Mouse (Mus musculus) midbrain, embryonic 13.5 days (tissue): ENCODE results near the gene Vsig8. TPM values are rescaled to one million over a fixed set of nuclear protein-coding genes. Genes with fewer than 3 reads are reported as not detected.
A peak's percentile ranks its signal among the peaks of the same experiment; 100 is the strongest.

Experiments used
- ATAC-seq: fragments of 200-750 bp; cut with Nextera tagmentation; 2 replicates; pipeline ENCODE4 v1.8.0; 2017; ENCODE audit warnings: mild to moderate bottlenecking, moderate TSS enrichment, moderate library complexity
- H3K27ac ChIP-seq: fragments of 300-500 bp; sonication (generic); 2 replicates; pipeline ENCODE4 v1.5.1; 2015; ENCODE audit warnings: inconsistent platforms, mild to moderate bottlenecking, moderate library complexity
- H3K27me3 ChIP-seq: fragments of 300-500 bp; sonication (generic); 2 replicates; pipeline ENCODE4 v1.6.1; 2015; ENCODE audit warnings: mild to moderate bottlenecking, inconsistent platforms
- H3K36me3 ChIP-seq: fragments of 300-500 bp; sonication (generic); 2 replicates; pipeline ENCODE4 v1.6.1; 2015; ENCODE audit warnings: mild to moderate bottlenecking, inconsistent platforms
- H3K4me1 ChIP-seq: fragments of 300-500 bp; sonication (generic); replicated peaks from 2 replicates; pipeline ENCODE4 v1.6.1; 2015; ENCODE audit warnings: inconsistent platforms
- H3K4me2 ChIP-seq: fragments of 300-500 bp; sonication (generic); replicated peaks from 2 replicates; pipeline ENCODE4 v1.6.1; 2015; ENCODE audit warnings: moderate library complexity, mild to moderate bottlenecking, inconsistent platforms
- H3K4me3 ChIP-seq: fragments of 300-500 bp; sonication (generic); replicated peaks from 2 replicates; pipeline ENCODE4 v1.5.1; 2015; ENCODE audit warnings: mild to moderate bottlenecking, inconsistent platforms
- H3K9ac ChIP-seq: fragments of 300-500 bp; sonication (generic); replicated peaks from 2 replicates; pipeline ENCODE4 v1.6.1; 2015; ENCODE audit warnings: mild to moderate bottlenecking, inconsistent platforms
- H3K9me3 ChIP-seq: fragments of 300-500 bp; sonication (generic); 2 replicates; pipeline ENCODE4 v1.6.1; 2016; ENCODE audit warnings: mild to moderate bottlenecking, inconsistent platforms
- WGBS: fragments of 180-500 bp; shearing (Covaris S2); methylation state at CpG from one replicate; pipeline ENCODE4 v1.1.7; 2015; 5-methylcytosine and 5-hydroxymethylcytosine counted together
- polyA plus RNA-seq: library from polyadenylated mRNA; unstranded; fragments of >200 nt; fragmentation: Nextera tagmentation; extraction: Ambion mirVana; gene quantifications from 2 replicates; pipeline ENCODE4 v1.2.1, GENCODE M21; 2015

Vsig8 gene
- polyA plus RNA-seq, 1 experiment from 2014 or later: 0.20 TPM

- ATAC-seq: no peak
- Histone ChIP-seq H3K27ac (no peak overlapping the region), H3K4me2 (no peak overlapping the region), H3K36me3 (no peaks in the 10 kb centered on the region), H3K4me1 (peaks cover 17% of the 10 kb centered on the region), H3K27me3 (no peaks in the 10 kb centered on the region; the same call in 1 of the 2 replicates), H3K9ac (no peak overlapping the region), H3K9me3 (0 out of 2 replicates have a peak, but pooled peaks cover 5% of the 10 kb centered on the region), H3K4me3 (no peak overlapping the region)
- 77% methylated on average over 4 of the region's 4 CpGs for WGBS
Observed at GRCm38 (mm10) chr1:172518013-172518412, 37.7 kb upstream of the Vsig8 start.

GRCm38 (mm10) chr1:172519644-172520043, 36.1 kb upstream of the Vsig8 start:
- no peak overlapping the region for H3K27ac ChIP-seq
- no peaks in the 10 kb centered on the region; the same call in 1 of the 2 replicates for H3K27me3 ChIP-seq
- 76% methylated on average over 6 of the region's 6 CpGs for WGBS
- peaks cover 16% of the 10 kb centered on the region for H3K4me1 ChIP-seq
- H3K36me3 ChIP-seq: no peaks in the 10 kb centered on the region
- no peak overlapping the region for H3K9ac ChIP-seq
- 0 out of 2 replicates have a peak, but pooled peaks cover 5% of the 10 kb centered on the region for H3K9me3 ChIP-seq
- no peak for ATAC-seq
- H3K4me3 ChIP-seq: no peak overlapping the region
- no peak overlapping the region for H3K4me2 ChIP-seq

GRCm38 (mm10) chr1:172520576-172521440, 34.9 kb upstream of the Vsig8 start, which contains the start of gene Cfap45:
Gene Cfap45 (plus strand): TSS chr1:172520801.
- no peak within 1 kb of the TSS for H3K27ac ChIP-seq
- WGBS: 4% methylated on average over 28 of the region's 28 CpGs
- ATAC-seq: peak; percentile 92

GRCm38 (mm10) chr1:172522524-172522923, 33.2 kb upstream of the Vsig8 start:
- no peaks in the 10 kb centered on the region for H3K36me3 ChIP-seq
- no peak for ATAC-seq
- 0 out of 2 replicates have a peak, but pooled peaks cover under 1% of the 10 kb centered on the region for H3K9me3 ChIP-seq
- no peak overlapping the region for H3K27ac ChIP-seq
- H3K9ac ChIP-seq: no peak overlapping the region
- no peak overlapping the region for H3K4me3 ChIP-seq
- no peak overlapping the region for H3K4me2 ChIP-seq
- 73% methylated on average over 7 of the region's 7 CpGs for WGBS
- H3K4me1 ChIP-seq: peaks cover 24% of the 10 kb centered on the region
- no peaks in the 10 kb centered on the region; the same call in 1 of the 2 replicates for H3K27me3 ChIP-seq

More at GRCm38 (mm10) chr1:172520576-172521440, 34.9 kb upstream of the Vsig8 start, which contains the start of gene Cfap45:
- H3K9me3 ChIP-seq: 0 out of 2 replicates have a peak, but pooled peaks cover 5% of the 10 kb centered on the region
- H3K27me3 ChIP-seq: no peaks in the 10 kb centered on the region; the same call in 1 of the 2 replicates
- 0 out of 2 replicates have a peak within 1 kb of the TSS, but pooled peaks have one; percentile 20 for H3K9ac ChIP-seq
- peak within 1 kb of the TSS; percentile 56 for H3K4me2 ChIP-seq
- H3K36me3 ChIP-seq: no peaks in the 10 kb centered on the region
- peaks cover 24% of the 10 kb centered on the region for H3K4me1 ChIP-seq
- peak within 1 kb of the TSS; percentile 32 for H3K4me3 ChIP-seq

- no peak overlapping the region for H3K9ac ChIP-seq
- WGBS: 79% methylated on average over 12 of the region's 12 CpGs
- H3K27me3 ChIP-seq: peaks cover 2% of the 10 kb centered on the region; the same call in 1 of the 2 replicates
- no peak overlapping the region for H3K27ac ChIP-seq
- peaks cover 25% of the 10 kb centered on the region for H3K4me1 ChIP-seq
- no peaks in the 10 kb centered on the region for H3K9me3 ChIP-seq
- H3K36me3 ChIP-seq: no peaks in the 10 kb centered on the region
- H3K4me2 ChIP-seq: no peak overlapping the region
- no peak overlapping the region for H3K4me3 ChIP-seq
- ATAC-seq: no peak
Observed at GRCm38 (mm10) chr1:172523699-172524101, 32.0 kb upstream of the Vsig8 start.

GRCm38 (mm10) chr1:172525027-172525764, 30.5 kb upstream of the Vsig8 start:
- no peak overlapping the region for H3K4me2 ChIP-seq
- H3K4me1 ChIP-seq: peaks cover 26% of the 10 kb centered on the region
- no peaks in the 10 kb centered on the region for H3K36me3 ChIP-seq
- H3K27me3 ChIP-seq: peaks cover 2% of the 10 kb centered on the region; the same call in 1 of the 2 replicates
- no peak for ATAC-seq
- no peak overlapping the region for H3K4me3 ChIP-seq
- no peaks in the 10 kb centered on the region for H3K9me3 ChIP-seq
- 0 out of 2 replicates have a peak overlapping the region, but pooled peaks have one; percentile 5 for H3K9ac ChIP-seq
- 0 out of 2 replicates have a peak overlapping the region, but pooled peaks have one; percentile 25 for H3K27ac ChIP-seq
- 45% methylated on average over 15 of the region's 15 CpGs for WGBS

GRCm38 (mm10) chr1:172525971-172526370, 29.8 kb upstream of the Vsig8 start:
- ATAC-seq: no peak

GRCm38 (mm10) chr1:172526380-172527081, 29.2 kb upstream of the Vsig8 start:
- H3K9ac ChIP-seq: no peak overlapping the region
- H3K27ac ChIP-seq: no peak overlapping the region
- H3K27me3 ChIP-seq: peaks cover 2% of the 10 kb centered on the region; the same call in 1 of the 2 replicates
- ATAC-seq: no peak
- no peak overlapping the region for H3K4me2 ChIP-seq
- WGBS: 70% methylated on average over 23 of the region's 23 CpGs
- peaks cover 26% of the 10 kb centered on the region for H3K4me1 ChIP-seq
- no peaks in the 10 kb centered on the region for H3K9me3 ChIP-seq
- no peak overlapping the region for H3K4me3 ChIP-seq
- no peaks in the 10 kb centered on the region for H3K36me3 ChIP-seq

More at GRCm38 (mm10) chr1:172525971-172526370, 29.8 kb upstream of the Vsig8 start:
- 76% methylated on average over 7 of the region's 7 CpGs for WGBS
- Histone ChIP-seq H3K36me3 (no peaks in the 10 kb centered on the region), H3K4me3 (no peak overlapping the region), H3K9me3 (no peaks in the 10 kb centered on the region), H3K27me3 (peaks cover 2% of the 10 kb centered on the region; the same call in 1 of the 2 replicates), H3K27ac (no peak overlapping the region), H3K4me1 (peaks cover 26% of the 10 kb centered on the region), H3K9ac (no peak overlapping the region), H3K4me2 (no peak overlapping the region)

GRCm38 (mm10) chr1:172527431-172527830, 28.3 kb upstream of the Vsig8 start:
- H3K9ac ChIP-seq: no peak overlapping the region
- no peak for ATAC-seq
- H3K27ac ChIP-seq: no peak overlapping the region
- WGBS: 93% methylated on average over 10 of the region's 10 CpGs
- peaks cover 35% of the 10 kb centered on the region for H3K4me1 ChIP-seq
- no peak overlapping the region for H3K4me3 ChIP-seq
- H3K4me2 ChIP-seq: no peak overlapping the region
- H3K36me3 ChIP-seq: no peaks in the 10 kb centered on the region
- no peaks in the 10 kb centered on the region for H3K9me3 ChIP-seq
- peaks cover 5% of the 10 kb centered on the region; the same call in 1 of the 2 replicates for H3K27me3 ChIP-seq

GRCm38 (mm10) chr1:172528701-172529100, 27.0 kb upstream of the Vsig8 start:
- H3K4me2 ChIP-seq: no peak overlapping the region

More at GRCm38 (mm10) chr1:172528701-172529100, 27.0 kb upstream of the Vsig8 start:
- Histone ChIP-seq H3K9ac (no peak overlapping the region), H3K4me1 (peaks cover 42% of the 10 kb centered on the region), H3K4me3 (no peak overlapping the region), H3K27me3 (peaks cover 5% of the 10 kb centered on the region; the same call in 1 of the 2 replicates), H3K27ac (no peak overlapping the region), H3K36me3 (no peaks in the 10 kb centered on the region), H3K9me3 (no peaks in the 10 kb centered on the region)
- 7% methylated on average over 7 of the region's 7 CpGs for WGBS
- ATAC-seq: peak; percentile 64; the same call in 1 of the 2 replicates
